Mouse (Mus musculus) layer of hippocampus, adult 9-11 months (tissue): ENCODE measurements around the gene Gm28305.

Experiments used
- DNase-seq: peaks from one replicate; pipeline ENCODE4 v3.0.0; 2022

Gene Gm28305

DNA sequence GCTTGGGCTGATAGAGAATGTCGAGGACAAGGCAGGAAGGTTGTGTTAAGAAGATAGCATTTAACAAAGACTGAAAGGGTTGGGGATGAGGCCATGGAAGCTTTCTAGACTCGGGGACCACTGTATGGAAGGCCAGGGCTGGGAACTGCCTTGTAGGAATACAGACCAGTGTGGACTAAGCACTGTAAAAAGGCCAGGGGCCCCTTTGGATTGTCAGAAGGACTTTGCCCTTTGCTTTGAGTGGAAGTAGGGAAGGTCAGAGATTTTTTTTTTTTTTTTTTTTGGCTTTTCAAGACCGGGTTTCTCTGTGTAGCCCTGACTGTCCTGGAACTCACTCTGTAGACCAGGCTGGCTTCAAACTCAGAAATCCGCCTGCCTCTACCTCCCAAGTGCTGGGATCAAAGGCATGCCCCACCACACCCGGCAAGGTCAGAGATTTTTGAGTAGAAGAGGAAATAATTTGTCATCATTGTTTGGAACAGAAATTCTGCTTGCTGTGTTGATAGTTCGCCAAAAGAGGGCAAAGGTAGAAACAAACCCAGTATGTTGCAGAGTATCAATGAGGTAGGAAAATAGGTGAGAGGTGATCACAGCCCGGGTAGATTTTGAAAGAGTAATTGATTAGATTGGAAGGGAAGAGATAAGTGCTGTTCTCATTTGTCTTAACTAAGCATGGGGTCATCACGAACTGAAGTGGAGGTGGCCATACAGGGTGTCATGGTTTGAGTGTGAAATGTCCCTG lies 30.6 kb downstream of the Gm28305 start:
- no peak for DNase-seq

DNA sequence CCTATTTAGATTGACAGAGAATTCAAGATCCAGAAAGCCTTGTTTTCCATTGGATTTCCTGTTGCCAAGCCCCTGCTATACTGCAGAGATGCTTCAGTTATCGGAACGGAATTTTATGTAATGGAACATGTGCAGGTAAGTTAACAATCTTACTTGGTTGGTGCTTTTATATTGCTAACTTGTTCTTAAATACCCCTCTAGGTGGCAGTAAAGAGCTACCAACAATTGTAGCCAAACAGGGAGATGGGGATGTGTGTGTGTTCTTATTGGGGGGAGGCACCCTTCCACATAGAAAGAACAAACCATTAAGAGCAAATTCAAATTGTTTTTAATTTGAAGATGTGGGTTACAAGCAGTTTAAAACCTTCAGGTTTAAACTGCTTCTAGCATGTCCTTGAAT lies 35.3 kb downstream of the Gm28305 start:
- DNase-seq = no peak

DNA sequence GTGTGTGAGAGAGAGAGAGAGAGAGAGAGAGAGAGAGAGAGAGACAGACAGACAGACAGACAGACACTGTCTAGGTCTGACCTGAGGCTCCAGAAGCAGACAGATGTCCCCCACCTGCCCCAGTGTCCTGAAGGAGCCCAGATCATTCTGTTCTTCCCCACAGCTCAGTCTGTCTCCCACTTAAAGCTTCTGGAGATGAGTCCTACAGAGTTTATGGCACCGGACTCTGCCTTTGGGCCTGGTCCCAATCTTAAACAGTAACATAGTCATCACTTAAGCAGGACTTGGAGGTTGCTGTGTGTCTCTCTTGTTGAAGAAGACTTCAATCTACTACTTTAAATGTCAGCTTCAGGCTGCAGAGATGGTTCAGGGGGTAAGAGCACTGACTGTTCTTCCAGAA lies 38.3 kb downstream of the Gm28305 start:
- DNase-seq = no peak

DNA sequence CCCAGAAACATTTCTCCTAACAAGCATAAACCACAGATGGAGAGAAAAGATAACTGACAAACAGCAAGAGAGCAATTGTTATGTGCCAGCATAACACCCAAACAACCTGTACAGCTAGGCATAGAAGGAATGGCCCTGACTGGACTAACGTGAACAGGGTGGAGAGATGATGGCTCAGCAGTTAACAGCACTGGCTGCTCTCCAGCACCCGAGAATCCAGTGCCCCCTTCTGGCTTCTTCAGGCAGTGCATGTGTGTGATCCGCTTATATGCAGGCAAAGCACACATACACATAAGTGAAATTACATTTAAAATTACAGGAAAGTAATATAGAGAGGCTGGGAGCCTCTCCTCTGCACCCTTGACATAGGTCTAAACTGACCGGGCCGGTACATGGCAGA lies 38.9 kb downstream of the Gm28305 start:
- DNase-seq = no peak

DNA sequence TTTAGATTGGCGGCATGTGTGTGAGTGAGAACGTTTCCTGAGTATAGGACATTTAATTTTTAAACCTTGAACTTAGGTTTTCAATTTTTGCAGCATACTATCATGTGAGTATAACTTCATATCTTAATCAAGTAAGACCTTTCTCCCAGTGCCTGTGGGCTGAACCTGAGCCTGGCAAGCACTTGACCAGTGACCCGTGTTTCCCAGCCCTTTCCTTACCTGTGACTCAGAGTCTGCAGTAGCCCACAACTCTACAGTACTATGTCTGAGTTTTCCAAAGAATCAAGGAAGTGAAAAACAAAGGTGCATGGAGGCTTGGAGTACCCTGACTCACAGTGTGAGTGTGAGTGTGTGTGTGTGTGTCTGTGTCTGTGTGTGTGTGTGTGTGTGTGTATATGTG lies 39.6 kb downstream of the Gm28305 start:
- DNase-seq = no peak

DNA sequence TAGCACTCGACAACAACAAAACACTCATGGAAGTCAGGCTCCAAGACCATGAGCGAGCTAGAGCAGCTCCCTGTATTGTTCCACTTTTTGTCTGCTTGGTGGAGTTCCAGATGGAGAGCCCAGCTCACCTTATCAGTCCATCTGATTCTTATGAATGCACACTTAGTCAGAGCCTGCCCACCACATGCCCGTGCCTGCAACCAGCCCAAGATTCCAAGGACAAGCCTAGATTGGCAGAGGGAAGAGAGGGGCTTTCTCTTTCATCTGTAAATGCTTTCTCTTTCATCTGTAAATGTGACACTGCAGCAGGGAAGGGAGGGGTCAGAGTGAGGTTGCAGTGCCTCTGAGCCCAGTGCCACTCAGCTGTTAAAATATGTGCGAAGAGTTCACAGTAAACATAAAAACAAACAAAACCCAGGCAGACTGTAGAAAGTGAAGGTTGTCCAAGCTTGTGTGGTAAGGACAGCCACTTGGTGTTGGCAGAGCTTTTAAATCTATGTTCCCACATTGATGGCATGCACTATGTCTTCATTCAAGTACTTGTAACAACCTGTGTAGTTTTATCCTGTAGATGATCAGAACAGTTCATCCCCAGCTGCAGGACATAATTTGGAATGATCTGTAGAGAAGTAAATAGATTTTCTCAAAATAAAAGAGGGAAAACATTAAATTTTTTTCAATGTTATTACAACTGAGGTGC lies 45.4 kb downstream of the Gm28305 start:
- DNase-seq = no peak

DNA sequence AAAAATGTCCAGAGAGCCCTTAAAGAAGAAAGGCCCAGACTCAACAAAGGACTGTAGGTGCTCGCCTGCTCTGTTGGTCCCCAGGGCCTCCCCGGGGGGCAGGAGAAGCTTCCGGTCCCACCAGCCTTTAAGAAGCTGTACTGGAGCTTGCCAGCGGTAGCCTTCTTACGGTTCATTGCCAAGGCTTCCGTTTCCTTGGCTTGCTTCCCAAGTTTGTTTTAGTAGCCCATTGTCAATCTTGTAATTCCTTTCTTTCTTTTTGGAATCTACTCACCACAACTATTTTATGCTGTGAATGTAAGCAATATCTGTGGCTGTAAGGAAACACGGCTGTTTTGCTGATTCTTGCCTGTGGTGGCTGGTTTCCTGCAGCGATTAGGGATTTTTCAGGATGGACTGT lies 48.1 kb downstream of the Gm28305 start:
- DNase-seq = no peak

DNA sequence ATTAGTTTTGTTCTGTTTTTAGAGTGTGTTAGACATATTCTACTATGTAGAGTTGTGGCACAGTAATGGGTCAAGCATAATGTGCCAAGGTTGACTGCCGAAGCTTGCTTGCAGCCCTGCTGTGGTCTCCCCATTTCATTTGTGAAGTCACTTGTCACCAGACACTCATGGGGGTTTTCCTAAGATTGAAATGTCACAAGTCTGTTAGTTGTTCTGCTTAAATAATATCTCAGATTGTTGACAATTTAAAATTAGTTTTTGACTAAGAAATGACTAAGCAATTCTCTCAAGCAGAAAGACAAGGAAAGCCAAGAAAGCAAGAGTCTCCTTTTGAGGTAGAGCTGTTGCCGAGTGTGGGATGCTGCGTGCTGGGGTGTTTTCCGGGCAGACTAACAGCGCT lies 52.5 kb downstream of the Gm28305 start:
- DNase-seq = no peak

DNA sequence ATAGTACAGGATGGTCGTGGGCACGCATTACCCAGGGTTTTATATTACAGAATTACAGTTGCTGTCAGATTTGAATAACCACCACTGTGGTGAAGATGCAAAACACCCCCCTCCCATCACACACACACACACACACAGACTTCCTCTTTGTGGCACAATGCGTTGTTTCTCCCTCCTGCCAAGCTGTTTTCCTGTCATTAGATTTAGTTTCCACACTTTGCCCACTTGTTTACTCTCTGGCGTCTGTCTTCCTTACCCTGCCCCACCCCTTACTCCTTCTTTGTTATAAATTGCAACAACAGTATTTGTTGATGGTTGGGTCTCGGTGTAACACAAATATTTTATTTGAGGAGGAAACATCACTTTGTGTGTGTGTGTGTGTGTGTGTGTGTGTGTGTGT lies 57.8 kb downstream of the Gm28305 start:
- no peak for DNase-seq

DNA sequence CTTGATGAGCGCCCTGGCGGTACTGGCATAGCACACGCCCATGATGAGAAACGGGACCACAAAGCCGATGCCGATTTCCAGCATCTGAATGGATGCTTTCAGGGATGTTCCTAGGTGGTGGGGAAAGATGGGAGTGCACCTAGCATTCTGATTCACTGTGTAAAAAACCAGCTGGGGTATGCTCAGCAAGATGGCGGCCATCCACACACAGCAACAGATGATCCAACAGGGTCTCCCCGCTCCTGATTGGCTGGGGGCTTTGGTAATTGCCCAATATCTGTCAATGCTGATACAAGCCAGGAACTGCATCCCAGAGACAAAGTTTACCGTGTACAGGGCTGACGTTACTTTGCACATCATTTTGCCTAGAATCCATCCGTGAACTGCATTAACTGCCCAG lies 58.6 kb downstream of the Gm28305 start:
- DNase-seq = no peak

DNA sequence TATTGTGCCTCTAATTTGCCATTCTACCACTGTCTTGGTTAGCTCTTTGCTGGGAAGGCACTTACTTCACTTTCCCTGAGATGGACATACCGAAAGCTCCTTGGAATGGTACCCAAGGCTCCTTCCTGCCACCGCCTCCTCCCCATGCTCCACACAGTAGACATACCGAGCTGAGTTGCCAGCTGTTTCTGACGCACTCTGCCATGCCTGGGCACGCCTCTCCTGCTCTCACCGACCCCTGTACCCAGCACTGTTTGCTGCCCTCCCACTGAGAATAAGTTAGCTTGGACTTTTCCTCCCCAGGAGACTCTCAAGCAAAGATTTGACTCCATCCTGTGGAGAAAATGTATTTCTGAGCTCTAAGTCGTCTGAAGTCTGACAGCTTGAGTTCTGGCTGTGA lies 60.4 kb downstream of the Gm28305 start:
- DNase-seq = no peak

DNA sequence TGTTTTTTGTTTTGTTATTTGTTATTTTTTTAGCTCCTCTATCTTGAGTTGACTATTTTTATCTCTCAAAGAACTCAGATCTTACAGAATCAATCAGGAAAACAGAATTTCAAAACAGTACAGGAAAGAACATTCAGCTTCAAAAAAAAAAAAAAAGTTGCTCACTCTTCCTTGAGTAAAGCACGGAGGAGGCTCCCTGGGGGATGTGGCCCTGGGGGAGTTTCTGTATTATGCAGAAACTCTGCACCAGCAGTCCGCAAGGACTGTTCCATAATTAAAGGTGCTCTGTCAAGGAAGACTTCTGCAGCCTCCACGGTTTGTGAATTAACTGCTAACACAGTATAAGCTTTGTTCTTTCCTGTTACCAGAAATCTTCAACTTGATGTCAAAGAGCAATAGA lies 61.0 kb downstream of the Gm28305 start:
- no peak for DNase-seq

DNA sequence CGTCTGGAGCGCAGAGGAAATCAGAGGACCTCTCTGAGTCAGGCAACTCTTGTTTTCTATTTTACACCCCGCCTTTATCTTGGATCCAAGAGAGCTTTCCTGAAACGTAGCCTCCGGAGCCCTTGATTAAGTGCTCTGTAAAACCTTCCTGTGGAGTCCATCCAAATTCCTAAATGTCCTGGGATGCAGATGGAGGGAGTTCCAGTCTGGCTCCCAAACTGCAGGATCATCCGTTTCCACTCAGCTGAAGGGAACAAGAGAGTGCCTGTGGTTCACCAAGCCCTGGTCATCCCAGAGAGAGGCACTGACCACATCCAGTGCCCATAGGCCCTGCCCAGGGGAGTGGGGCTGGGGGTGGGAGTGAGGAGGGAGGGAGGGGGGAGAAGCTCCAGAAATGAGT lies 61.8 kb downstream of the Gm28305 start:
- no peak for DNase-seq

DNA sequence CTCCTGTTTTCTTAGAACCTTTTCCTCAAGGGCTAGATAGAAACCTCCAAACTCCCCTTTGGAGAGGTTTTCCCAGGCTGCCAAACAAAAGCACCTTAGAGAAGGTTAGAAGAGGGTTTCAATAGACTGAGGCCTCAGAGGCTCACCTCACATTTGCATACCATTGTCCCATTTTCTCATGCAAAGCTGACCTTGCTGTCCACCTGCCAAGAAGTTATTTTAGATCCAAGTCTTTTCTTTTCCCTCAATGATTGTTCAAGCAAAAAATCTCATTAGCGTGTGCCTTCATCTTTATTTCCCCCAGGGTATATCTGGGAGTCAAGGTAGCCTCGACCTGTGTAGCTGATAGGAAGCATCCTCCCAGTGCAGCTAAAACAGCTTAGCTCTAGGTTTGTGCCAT lies 62.4 kb downstream of the Gm28305 start:
- DNase-seq = no peak

DNA sequence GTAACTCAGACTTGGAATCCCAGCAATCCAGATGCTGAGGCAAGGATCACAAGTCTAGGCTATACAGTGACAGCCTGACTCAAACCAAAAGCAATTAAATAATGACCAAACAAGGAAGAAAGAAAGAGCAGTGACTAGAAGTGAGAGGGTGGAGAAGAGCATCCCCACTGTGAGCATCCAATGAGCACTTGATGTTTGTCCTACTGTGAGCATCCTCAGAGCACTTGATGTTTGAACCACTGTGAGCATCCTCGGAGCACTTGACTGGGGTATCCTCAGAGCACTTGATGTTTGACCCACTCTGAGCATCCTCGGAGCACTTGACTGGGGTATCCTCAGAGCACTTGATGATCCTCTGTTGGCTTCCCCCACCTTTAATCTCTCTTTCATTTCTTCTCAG lies 64.5 kb downstream of the Gm28305 start:
- DNase-seq = no peak

DNA sequence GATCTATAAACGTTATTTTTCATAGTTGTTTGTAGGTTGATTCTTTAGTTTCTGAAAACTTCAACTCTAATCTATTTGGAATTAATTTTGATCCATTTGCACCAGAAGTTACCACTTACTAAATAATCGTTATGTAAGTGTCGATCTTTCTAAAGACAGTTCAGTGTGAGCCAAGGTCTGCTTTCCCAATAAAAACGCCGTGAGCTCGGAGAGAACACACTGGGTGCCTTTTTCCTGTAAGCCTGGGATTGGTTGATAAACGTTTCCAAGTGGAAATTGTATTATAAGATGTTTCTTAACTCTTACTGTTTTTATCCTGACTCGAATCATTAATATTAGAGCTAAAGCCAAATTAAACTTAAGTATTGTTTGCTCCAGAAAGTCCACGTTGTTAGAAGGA lies 66.5 kb downstream of the Gm28305 start:
- no peak for DNase-seq

DNA sequence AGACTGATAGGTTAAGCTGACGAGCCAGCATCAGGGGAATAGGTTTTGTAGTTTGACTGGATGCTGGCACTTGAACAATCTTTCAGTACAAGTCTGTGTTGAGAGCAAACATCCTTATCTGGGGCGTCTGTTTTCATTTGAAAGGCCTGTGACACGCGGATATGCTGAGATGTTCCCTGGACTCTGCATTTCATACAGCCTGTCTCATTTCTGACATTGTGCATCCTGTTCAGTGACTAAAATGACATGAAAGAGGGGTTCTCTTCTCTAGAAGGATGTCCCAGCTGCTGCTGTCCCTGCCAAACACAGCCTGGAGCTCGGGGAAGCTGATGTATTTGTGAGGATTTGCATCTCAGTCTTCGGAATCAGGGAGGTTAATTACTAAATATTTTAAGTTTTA lies 67.0 kb downstream of the Gm28305 start:
- no peak for DNase-seq

DNA sequence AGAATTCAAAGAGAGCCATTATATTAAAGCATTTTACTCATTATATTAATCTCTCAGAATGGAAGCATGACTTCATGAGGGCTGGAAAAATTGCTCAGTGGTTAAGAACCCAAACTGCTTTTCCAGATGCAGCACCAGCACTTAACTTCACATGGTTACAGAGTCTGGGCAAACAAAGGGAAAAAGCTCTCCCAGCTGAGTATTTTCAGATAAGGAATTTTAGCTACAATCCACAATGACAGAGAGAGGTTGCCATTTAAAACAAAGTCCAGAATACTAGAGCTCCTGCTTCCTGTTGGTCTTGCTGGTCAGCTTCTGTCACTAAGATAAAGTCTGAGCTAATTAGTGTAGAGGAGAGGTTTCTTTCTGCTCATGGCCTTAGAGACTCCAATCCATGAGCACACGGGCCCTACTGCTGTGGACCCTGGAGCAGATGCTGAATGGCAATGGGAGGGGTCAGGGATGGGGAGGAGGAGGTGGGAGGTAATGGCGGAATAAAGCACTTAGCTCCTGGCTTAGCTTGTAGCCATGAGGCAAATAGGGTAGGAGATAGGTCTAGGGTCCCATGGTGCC lies 68.2 kb downstream of the Gm28305 start:
- DNase-seq = no peak

DNA sequence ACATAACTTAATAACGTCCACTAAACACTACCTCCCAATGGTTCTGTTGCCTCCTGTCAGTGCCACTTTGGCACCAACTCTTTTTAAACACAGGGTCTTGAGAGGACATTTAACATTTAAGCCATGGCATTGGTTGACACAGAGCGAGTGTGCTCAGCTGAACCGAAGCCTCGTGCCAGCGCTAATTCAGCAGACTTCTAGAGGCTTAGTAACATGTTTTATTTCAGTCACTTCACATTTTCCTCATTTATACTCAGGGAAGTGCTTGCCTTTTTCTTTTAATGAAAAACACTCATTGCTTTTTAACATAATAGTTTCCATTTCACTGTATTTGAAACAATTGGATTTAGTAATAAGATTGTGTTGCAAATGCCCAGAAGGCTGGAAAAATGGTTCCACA lies 68.7 kb downstream of the Gm28305 start:
- DNase-seq = no peak

DNA sequence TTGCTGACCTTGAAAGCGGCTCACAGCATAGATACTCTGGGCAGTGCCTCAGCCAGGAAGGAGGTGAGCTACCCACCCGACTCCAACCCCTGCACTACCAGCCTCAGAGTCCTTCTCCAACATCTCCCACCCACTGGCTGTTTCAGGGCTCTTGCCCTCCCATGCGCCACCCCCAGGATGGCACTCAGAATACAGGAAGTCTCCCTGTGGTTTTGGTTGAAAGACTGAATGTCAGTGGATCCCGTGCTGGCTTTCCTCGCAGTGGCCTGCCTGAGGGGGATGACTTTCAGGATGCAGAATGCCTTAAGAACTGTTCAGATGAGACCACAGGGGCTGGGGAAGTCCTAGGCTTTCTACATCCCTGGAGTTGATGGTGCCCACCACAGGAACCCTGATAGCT lies 82.6 kb downstream of the Gm28305 start:
- DNase-seq = no peak

DNA sequence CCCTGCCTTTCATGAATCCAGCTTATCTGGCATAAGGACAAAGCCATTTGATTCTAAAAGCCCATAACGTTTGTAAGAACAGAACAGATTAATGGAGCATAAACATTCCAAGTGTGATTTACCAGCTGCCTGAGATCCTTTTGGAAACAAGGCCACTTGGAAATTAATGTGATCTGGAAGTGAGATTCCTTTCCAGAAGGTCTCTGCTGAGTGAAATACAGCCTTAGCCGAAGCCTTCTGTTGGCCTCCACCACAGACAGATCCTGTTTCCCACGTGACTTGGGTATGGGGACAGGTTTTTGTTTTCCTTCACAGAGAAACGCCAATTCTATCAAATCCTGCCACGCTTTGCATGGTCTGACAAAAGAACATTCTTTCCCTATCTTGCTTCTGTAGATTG lies 83.2 kb downstream of the Gm28305 start:
- DNase-seq = no peak
